Mouse (Mus musculus): ENCODE data around the gene Cbs.
A peak's percentile ranks its signal among the peaks of the same experiment; 100 is the strongest.

Cbs gene

GRCm38 (mm10) chr17:31590846-31591245 is 46.2 kb downstream of the Cbs start:
- DNase-seq (ENCODE audit: inconsistent ontology term): no peak

DNA sequence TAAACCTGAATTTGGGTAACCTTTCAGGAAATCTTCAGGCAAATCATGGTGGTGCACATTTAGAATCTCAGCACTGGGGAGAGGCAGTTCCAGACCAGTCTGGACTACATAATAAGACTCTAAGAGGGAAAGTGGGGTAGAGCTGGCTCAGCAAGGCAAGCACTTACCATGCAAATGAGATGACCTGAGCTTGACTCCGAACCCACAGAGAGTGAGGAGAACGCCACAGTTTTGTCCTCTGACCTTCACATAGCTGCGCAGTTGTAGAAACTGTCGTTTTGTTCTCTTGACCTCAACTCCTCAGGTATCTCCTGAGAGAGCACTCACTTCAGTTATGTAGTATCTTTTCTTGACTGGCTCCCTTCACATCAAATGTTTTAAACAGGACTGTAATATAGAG is 48.3 kb downstream of the Cbs start:
- DNase-seq (ENCODE audit: inconsistent ontology term): no peak

GRCm38 (mm10) chr17:31588115-31588514 is 48.9 kb downstream of the Cbs start:
- no peak for DNase-seq (ENCODE audit: inconsistent ontology term)

DNA sequence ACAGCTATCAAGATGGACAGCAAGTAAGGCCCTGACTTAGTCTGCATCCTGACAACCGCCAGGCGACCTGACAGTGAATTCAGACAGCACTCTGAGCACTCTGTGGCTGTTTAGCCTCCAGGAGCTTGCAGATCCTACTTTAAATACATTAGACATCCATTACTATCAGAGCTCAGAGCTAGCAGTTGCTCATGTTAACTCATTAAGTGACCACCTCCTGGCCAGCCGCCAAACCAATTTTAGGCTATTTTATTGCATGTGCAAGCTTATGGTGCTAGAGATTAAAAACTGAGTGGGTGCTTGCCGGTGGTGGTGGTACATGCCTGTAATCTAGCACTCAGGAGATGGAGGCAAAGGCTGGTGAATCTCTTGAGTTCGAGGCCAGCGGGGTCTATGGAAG is 53.3 kb downstream of the Cbs start:
- no peak for DNase-seq (ENCODE audit: inconsistent ontology term)

- no peak for DNase-seq (ENCODE audit: inconsistent ontology term)
Observed at GRCm38 (mm10) chr17:31583185-31583584, 53.9 kb downstream of the Cbs start.

DNA sequence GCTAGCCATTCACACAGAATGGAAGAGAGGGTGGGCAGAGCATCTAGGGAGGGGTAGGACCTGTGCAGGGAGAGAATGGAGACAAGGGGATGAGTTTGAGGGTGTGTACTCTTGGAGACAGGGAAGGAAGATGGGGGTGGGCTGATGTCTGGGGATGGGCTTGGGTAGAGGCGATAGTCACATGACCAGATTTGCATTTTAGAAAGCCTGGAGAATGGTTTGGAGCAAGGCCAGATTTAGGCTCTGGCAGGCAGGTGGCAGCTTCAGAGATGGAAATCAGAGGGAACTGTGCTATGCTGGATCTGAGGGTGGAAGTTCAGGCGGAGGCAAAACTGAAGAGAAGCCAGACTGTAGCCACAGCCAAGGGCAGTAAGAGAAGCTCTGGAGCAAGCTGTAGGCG is 56.7 kb downstream of the Cbs start:
- DNase-seq (ENCODE audit: inconsistent ontology term): no peak

- peak; percentile 72 for DNase-seq (ENCODE audit: inconsistent ontology term)
Observed at GRCm38 (mm10) chr17:31576394-31577175, 60.5 kb downstream of the Cbs start.

DNA sequence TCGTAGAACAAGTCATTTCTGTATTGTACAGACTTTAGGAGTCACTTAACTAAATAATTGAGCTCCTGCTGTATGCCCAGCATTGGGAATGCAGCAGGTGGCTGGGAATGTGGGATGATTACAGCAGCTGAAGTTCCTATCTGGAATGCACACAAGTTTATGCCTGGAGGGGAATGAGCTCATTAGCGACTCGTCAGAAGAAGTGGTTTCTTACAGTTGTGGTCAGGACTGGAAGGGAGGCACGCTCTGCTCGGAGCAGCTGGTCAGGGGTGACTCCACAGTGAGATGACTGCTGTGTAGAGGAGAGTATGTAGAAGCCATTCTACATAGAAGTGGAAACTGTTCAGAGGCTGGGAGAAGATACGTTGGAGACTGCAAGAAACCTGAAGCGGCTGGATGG is 62.4 kb downstream of the Cbs start:
- peak; percentile 85 for DNase-seq (ENCODE audit: inconsistent ontology term)

DNA sequence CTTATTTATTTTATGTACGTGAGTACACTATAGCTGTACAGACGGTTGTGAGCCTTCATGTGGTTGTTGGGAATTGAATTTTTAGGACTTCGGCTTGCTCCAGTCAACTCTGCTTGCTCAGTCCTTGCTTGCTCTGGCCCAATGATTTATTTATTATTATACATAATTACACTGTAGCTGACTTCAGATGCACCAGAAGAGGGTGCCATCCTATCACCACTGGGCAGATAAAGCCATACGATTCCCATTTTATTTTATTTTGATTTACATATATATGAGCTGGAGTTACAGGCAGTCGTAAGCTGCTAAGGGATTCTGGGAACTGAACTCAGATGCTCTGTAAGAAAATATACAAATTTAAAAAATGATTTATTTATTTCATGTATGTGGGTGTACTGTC is 65.3 kb downstream of the Cbs start:
- DNase-seq (ENCODE audit: inconsistent ontology term): no peak

- DNase-seq (ENCODE audit: inconsistent ontology term): peak; percentile 42
Observed at GRCm38 (mm10) chr17:31570321-31570925, 66.6 kb downstream of the Cbs start.

DNA sequence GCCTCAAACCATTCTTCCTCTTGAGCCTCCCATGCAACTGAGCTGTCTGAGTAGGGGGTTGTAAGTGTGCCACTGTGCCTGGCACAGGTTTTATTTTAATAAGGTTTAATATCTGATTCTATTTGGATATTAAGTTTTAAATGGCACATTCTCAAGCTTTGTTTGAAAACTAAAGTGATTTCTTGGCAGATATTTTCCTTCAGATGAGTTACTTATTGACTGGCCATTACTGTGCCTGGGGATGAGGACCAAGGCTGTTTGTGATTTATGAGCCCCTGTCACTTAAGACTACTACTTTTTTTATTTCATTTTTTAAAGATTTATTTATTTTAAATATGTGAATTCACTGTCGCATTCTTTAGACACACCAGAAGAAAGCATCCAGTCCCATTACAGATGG is 67.3 kb downstream of the Cbs start:
- DNase-seq (ENCODE audit: inconsistent ontology term): no peak

- DNase-seq (ENCODE audit: inconsistent ontology term): no peak
Observed at GRCm38 (mm10) chr17:31566276-31566675, 70.8 kb downstream of the Cbs start.

DNA sequence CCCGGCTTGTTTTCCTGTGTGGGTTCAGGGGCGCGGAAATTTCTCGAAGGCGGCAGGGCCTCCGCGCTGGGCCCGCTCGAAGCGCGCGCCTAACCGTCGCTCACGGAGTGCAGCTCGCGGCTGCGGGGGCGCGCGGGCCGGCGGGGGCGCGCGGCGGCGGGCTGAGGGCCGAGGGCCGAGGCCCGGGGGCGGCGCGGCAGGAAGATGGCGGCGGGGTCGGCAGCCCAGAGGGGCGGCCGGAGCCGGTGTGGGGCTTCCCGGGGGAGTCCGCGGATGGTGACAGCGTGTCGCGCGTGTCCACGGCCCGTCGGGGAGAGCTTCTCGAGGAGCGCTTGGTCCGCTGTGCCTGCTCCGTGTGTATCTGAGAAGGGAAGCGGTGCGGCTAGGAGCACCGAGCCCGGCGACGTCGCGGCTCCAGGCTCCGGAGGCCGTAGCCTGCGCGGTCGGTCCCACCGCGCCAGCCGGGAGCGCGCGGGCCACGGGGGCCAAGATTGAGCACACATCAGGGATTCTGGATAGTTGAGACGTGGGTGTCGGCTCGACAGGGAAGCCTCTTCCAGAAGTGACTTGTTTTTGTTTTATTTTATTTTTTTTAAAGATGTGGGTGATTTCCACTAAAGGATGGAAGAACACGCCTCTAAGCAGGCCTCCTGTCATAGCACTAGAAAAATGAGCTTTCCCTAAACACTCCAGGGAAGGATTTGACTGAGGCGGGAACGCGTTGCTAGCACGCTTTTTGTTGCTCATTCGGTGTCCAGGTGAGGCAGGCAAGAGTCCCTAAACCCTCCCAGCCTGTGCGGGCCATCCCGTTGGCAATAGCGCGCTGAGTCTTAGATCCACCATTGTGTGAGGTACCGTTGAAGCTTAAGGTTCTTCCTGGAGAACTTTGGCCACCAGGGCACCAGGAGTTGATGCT is 71.6 kb downstream of the Cbs start:
- peak; percentile 78 for DNase-seq (ENCODE audit: inconsistent ontology term)

DNA sequence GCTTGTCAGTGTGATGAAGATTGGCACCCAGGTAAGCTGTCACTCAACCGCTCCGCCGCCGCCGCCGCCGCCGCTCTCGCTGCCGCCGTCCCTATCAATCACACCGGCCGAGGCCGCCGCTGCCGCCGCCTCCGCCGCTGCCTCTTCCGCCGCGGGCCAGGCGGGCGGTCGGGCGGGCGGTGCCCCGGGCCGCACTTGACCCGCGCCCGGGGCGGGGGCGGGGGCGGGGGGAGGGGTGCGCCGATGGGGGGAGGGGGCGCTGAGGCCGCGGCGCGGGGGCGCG is 72.2 kb downstream of the Cbs start:
- DNase-seq (ENCODE audit: inconsistent ontology term): no peak

DNA sequence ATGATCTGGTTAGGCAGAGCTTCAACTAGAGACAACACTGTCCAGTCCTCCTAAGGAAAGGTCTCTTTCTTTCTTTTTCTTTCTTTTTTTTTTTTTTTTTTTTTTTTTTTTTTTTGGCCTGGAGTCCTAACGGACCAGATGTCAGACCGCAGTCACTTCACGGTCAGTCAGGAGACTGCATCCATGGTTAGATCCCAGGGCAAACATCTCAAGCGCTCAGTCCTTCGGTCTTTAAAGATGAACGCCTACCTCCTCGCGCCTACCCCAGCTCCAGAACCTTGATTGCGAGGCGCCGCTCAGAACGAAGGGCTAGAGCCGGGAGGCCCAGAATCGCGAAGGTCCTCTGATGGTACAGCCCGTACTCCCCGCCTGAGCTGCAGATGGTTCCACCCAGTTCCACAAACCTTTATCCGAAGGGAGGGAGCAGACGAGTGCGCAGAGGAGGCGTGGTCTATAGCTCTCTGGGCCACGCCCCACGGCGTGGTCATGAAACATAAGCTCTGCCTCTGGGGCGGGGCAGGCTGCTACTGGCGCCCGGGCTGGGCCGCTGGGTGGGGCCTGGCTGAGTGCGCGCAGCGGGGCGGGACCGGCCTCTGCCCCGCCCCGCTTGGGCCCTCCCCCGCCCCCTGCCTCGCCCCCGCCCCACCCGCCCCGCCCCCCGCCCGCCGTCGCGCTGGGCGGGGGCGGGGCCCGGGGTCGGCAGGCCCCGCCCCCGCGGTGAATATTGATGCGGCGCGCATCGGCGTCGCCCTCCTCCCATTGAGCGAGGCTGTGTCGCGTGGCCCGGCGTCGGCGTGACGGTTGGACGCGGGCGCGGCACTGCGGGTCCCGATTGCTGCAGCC is 72.8 kb downstream of the Cbs start, which contains the start of gene Pknox1:
Gene Pknox1, plus strand, starts transcription at position 720 of the 843 bp plus-strand sequence.
- peak; percentile 99 for DNase-seq (ENCODE audit: inconsistent ontology term)

GRCm38 (mm10) chr17:31563632-31564014 is 73.4 kb downstream of the Cbs start:
- no peak for DNase-seq (ENCODE audit: inconsistent ontology term)

GRCm38 (mm10) chr17:31559021-31559789 is 77.8 kb downstream of the Cbs start:
- no peak for DNase-seq (ENCODE audit: inconsistent ontology term)
